In genomic region chr8:72646768-72647143, GRCm38 (mm10) we compare ENCODE assay signal across 8 mouse cellular contexts. TPM values are rescaled to one million over a fixed set of nuclear protein-coding genes. Genes with fewer than 3 reads are reported as not detected.
A peak's percentile ranks its signal among the peaks of the same experiment; 100 is the strongest.
DNase-seq lines count a peak whose midpoint lies in the region; ATAC-seq lines count a peak whose summit lies in the region.
"Had no signal": no experiment of that assay in that cellular context is flagged by ENCODE, and none has a peak within 500 bp of the region (broad histone marks: within the 10 kb centered on the region; RNA-seq: fewer than 3 reads in every experiment).

No protein-coding gene starts in this region.

- H3K27ac ChIP-seq in heart, embryonic 15.5 days: peak overlapping the region; percentile 76
- H3K27ac ChIP-seq in heart, embryonic 10.5 days: no peak overlapping the region
- no peak overlapping the region for H3K27ac ChIP-seq in neural tube, embryonic 12.5 days
- H3K27ac ChIP-seq: liver, embryonic 14.5 days had no signal

- ATAC-seq in heart, embryonic 15.5 days (replicated peaks; ENCODE audit: insufficient number of reproducible peaks, insufficient read depth, low FRiP score, low read depth): no peak
- ATAC-seq in neural tube, embryonic 12.5 days (ENCODE audit: low FRiP score, low read depth): peak; percentile 52; the same call in 1 of the 2 replicates
- ATAC-seq in megakaryocyte-erythroid progenitor cell, adult 5-6 weeks (replicated peaks; ENCODE audit: low FRiP score, low TSS enrichment, poor library complexity, severe bottlenecking): peak; percentile 40; the same call in 1 of the 2 replicates

- H3K36me3 ChIP-seq in heart, embryonic 15.5 days: no peaks in the 10 kb centered on the region
- no peaks in the 10 kb centered on the region for H3K36me3 ChIP-seq in heart, embryonic 10.5 days
- no peaks in the 10 kb centered on the region for H3K36me3 ChIP-seq in neural tube, embryonic 12.5 days

- 0 out of 2 replicates have a peak overlapping the region, but pooled peaks have one; percentile 3 for H3K9ac ChIP-seq in heart, embryonic 15.5 days
- H3K9ac ChIP-seq in neural tube, embryonic 12.5 days: no peak overlapping the region
- H3K9ac ChIP-seq: liver, embryonic 14.5 days had no signal

- H3K4me1 ChIP-seq in heart, embryonic 15.5 days (replicated peaks): peaks cover 16% of the 10 kb centered on the region
- peaks cover 7% of the 10 kb centered on the region; the same call in 1 of the 2 replicates for H3K4me1 ChIP-seq in heart, embryonic 10.5 days
- peaks cover 10% of the 10 kb centered on the region for H3K4me1 ChIP-seq in neural tube, embryonic 12.5 days

- peak overlapping the region; percentile 12; the same call in 1 of the 2 replicates for H3K4me3 ChIP-seq in heart, embryonic 15.5 days
- no peak overlapping the region for H3K4me3 ChIP-seq in heart, embryonic 10.5 days
- H3K4me3 ChIP-seq in neural tube, embryonic 12.5 days: no peak overlapping the region

- no peaks in the 10 kb centered on the region for H3K9me3 ChIP-seq in heart, embryonic 15.5 days (replicated peaks)
- H3K9me3 ChIP-seq in heart, embryonic 10.5 days: no peaks in the 10 kb centered on the region
- no peaks in the 10 kb centered on the region for H3K9me3 ChIP-seq in neural tube, embryonic 12.5 days

- H3K27me3 ChIP-seq in heart, embryonic 15.5 days: no peaks in the 10 kb centered on the region
- H3K27me3 ChIP-seq in heart, embryonic 10.5 days (ENCODE audit: insufficient read depth, poor library complexity, severe bottlenecking): no peaks in the 10 kb centered on the region
- H3K27me3 ChIP-seq in neural tube, embryonic 12.5 days (replicated peaks): no peaks in the 10 kb centered on the region

- WGBS in heart, embryonic 15.5 days: 70% methylated on average over 5 of the region's 5 CpGs
- 83% methylated on average over 5 of the region's 5 CpGs for WGBS in heart, embryonic 10.5 days
- WGBS in neural tube, embryonic 12.5 days: 76% methylated on average over 5 of the region's 5 CpGs

- DNase-seq in heart, embryonic 10.5 days (ENCODE audit: low spot score): no peak
- DNase-seq in neural tube, embryonic 10.5 days (ENCODE audit: extremely low spot score, low spot score): no peak
- no peak for DNase-seq in layer of hippocampus, adult 9-10 months (ENCODE audit: low spot score)
- no peak for DNase-seq in right cerebral cortex, postnatal 14 days

- H3K4me2 ChIP-seq in heart, embryonic 15.5 days: peak overlapping the region; percentile 45
- H3K4me2 ChIP-seq in neural tube, embryonic 12.5 days (replicated peaks): 0 out of 2 replicates have a peak overlapping the region, but pooled peaks have one; percentile 2

RNA-seq across cellular contexts. Expression of gene Nwd1, which starts 0.2 kb away (rescaled TPM):
- 0.23 and 0.38 TPM in 2 replicates for polyA plus RNA-seq in heart, embryonic 15.5 days (2015; fragmentation: Nextera tagmentation; extraction: Ambion mirVana)
- polyA plus RNA-seq in heart, embryonic 10.5 days (2016; fragmentation: Nextera tagmentation; extraction: Ambion mirVana): 0.01 and 0.04 TPM in 2 replicates
- 0.35 and 0.42 TPM in 2 replicates for polyA plus RNA-seq in neural tube, embryonic 12.5 days (2016; fragmentation: Nextera tagmentation; extraction: Ambion mirVana)
- 4.4 and 6.1 TPM in 2 replicates for total RNA-seq in megakaryocyte-erythroid progenitor cell, adult 5-6 weeks (2014; fragmentation: Nextera tagmentation)
- total RNA-seq in megakaryocyte-erythroid progenitor cell, adult 5-6 weeks (2017): 1.9 and 5.8 TPM in 2 replicates
